Mouse (Mus musculus) naive thymus-derived CD4-positive, alpha-beta T cell, adult 5 months (primary cell): ENCODE data around the gene Thumpd3. TPM values are rescaled to one million over a fixed set of nuclear protein-coding genes. Genes with fewer than 3 reads are reported as not detected.

Experiments
- polyA plus RNA-seq: library from polyadenylated mRNA; unstranded; fragments of 100-300 nt; shearing (Covaris generic); gene quantifications from one replicate; pipeline ENCODE4 v1.2.1, GENCODE M21; 2017

Gene Thumpd3
- 48.6 TPM for polyA plus RNA-seq

DNA sequence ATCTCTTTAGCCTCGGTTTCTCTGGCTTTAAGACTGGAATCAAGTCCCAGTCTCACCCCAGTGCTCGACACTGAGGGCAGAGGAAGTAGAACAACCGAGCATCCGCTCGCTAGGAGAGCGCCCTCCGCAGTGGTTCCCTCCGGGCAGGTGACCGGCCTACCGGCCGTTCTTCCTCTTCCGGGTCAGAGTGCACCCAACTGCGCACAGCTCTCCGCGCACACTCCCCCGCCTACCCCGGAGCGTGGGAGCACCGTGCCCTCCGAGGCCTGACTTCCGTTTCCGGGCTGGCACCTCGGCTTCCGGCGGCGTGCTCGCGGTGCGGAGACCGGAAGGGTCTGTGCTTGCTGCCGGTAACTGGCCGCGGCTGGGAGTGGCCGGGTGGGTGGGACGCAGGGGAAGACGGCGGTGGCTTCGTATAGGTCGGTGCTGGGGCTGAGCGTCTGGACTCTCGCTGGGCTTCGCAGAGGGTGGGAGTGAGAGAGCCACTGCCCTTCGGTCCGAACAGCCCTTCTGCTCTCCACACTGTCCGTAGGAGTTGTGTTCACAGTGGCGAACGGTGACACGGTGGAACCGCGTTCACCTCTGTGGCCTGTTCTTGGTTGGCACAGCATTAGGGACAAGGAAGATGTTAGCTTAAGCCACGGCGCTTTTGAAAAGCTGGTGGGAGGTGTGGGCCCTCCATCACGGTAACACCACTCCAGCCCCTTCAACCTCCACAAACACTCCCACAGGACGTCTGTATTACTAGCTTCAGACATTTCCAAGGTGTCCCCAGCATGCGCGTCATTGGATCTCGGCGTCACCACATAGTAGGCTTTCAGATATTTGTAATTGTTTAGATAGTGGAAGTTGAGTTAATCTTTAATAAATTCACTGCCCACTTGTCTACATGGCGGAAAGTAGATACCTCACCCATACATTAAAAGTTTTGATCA lies at the start of gene Thumpd3:
Gene Thumpd3 (plus strand): TSS at position 185 of the 935 bp plus-strand sequence.

DNA sequence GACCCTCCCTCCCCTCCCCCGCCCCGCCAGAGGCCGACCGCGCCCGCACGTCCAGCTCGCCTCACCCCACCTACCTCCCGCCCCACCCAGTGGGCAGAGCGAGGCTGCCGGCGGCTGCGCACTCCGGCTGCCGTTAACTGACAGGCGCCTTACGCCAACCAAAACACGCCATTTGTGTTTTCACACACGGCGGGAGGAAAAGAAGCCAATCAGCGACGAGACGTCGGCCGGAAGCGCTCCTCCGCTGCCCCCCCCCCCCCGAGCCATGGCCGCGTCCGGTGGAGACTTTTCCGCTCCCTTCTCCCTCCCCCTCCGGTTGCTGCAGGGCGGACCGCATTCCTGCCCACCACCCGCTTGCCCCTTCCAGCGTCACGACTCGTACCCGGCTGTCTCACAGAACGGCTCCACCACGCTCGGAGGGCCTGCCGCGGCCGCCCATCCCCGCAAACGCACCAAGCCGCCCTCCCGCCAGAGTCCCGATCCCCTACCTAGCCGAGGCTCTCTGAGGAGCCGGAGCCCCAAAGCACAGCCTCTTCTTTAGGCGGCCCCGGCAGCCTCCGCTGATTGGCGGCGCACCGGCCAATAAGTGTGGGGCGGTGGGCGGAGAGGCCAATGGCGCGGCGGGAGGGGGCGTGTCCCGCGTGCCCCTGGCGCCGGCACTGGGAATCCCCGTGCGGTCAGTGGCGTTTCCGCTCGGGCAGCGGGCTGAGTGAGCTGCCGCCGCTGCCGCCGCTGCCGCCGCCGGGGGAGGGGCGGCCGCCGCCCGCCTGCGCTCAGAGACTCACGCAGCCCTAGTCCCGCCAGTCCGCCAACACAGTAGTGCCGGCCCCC lies 30.9 kb downstream of the Thumpd3 start, which contains the start of gene Setd5:
Gene Setd5 (plus strand): TSS at position 680 of the 831 bp plus-strand sequence.

Other genes with a start within 250 kb of the Thumpd3 start
- not detected for gene Srgap3, start 99.0 kb upstream of the Thumpd3 start, polyA plus RNA-seq
- 50.6 TPM for gene Setd5, start 31.1 kb downstream of the Thumpd3 start, polyA plus RNA-seq
- gene Lhfpl4, start 149.2 kb downstream of the Thumpd3 start, polyA plus RNA-seq = 0.67 TPM
- 50.6 TPM for gene Mtmr14, start 191.6 kb downstream of the Thumpd3 start, polyA plus RNA-seq
- not detected for gene Cpne9, start 236.1 kb downstream of the Thumpd3 start, polyA plus RNA-seq